Mouse (Mus musculus): ENCODE results near the gene Ppp1r18.

Ppp1r18 gene

DNA sequence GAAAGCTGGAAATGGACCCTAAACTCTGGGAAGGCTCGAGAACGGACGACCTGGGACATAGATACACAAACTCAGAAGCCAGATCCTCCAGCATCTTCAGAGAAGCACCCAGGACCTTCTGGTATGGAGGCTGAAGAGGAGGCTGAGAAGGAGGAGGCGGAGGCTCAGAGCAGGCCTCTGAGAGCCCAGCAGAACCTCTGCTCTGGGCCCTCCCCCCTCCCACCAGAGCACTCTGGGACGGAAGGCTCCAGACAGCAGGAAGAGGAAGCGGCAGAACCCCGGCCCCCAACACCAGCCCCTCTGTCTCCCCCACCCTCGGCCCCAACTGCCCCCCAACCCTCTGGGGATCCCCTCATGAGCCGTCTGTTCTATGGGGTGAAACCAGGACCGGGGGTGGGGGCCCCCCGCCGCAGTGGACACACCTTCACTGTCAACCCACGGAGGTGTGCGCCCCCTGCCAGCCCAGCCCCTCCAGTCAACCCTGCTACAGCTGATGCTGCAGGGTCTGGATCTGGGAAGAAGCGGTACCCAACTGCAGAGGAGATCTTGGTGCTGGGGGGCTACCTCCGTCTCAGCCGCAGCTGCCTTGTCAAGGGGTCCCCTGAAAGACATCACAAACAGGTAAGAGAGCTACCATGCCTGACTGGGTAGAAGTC, 2.9 kb downstream of the Ppp1r18 start:
- DNase-seq (ENCODE audit: inconsistent age in 2 of 2, low spot score in 1 of 2), result peak; percentile 45 to 74

- peak in 1 of 2 experiments; percentile 78 for DNase-seq (ENCODE audit: inconsistent age in 2 of 2, low spot score in 1 of 2)
Observed at GRCm38 (mm10) chr17:35868961-35869345, 3.6 kb downstream of the Ppp1r18 start.

DNA sequence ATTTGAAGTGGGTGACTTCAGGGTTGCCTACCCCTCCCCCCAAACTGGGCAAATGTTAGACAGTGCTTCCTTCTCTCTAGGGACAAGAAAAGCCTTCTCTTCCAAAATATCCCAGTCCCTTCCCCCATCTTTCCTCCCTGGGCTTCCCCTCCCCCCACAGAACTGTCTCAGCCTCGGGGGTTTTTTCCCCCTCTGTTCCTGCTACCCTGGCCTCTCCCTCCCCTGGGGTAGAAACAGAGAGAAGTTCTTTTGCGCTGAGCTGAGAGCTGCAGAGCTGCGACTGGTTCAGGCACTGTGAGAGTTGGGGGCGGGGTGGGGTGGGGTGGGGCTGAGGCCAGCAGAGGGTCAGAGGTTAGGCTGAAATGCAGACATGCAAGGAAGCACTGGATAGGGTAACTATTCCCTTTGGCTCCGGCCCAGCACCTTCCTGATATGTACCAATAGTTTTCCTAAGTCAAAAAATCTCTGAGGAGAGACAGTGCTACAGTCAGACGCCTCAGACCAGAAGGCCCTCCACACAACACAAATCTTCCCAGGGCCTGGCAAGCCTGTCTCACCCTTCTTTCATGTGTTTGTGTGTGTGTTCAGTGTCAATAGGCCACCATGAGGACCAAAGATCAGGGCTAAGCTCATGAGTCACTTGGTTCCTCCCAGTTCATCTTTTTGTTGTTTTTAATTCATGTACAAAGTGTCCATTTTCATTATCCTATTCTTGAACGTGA, 4.1 kb downstream of the Ppp1r18 start:
- DNase-seq (ENCODE audit: inconsistent age in 2 of 2, low spot score in 1 of 2), result peak; percentile 58 to 86

DNA sequence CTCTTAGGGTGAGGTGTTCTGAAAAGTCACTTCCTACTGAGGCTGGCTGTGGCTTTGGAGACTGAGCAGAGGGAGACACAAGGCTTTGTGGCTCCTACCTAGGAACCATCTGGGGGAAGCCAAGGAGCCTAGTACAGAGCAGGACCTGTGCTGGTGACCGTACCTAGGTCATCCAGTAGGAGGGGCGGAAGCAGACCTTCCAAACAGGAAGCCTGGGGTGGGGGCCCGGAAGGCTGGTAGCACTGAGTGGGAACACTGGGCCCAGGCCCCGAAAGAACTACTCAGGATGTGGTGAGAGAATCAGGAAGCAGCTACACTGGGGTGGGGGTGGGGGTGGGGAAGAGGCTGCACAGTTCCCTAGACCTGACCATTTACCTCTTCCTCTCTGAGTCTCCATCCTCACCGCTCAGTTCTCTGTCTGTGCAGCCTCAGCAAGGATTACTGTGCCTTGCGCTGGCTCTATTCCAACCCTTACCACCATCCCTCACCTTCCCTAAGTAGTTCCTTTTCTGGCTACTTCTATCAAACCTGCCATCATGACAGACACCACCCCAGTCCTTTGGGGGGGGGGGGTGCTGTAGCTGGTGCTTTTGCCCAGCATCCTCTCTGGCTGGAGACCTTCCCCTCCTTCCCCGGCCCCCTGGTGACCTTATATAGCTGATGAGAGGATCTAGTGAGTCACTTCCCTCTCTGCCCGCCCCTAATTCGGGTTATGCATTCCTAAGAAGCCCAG, 4.9 kb downstream of the Ppp1r18 start:
- DNase-seq (ENCODE audit: inconsistent age in 2 of 2, low spot score in 1 of 2), result peak; percentile 85 to 91

DNA sequence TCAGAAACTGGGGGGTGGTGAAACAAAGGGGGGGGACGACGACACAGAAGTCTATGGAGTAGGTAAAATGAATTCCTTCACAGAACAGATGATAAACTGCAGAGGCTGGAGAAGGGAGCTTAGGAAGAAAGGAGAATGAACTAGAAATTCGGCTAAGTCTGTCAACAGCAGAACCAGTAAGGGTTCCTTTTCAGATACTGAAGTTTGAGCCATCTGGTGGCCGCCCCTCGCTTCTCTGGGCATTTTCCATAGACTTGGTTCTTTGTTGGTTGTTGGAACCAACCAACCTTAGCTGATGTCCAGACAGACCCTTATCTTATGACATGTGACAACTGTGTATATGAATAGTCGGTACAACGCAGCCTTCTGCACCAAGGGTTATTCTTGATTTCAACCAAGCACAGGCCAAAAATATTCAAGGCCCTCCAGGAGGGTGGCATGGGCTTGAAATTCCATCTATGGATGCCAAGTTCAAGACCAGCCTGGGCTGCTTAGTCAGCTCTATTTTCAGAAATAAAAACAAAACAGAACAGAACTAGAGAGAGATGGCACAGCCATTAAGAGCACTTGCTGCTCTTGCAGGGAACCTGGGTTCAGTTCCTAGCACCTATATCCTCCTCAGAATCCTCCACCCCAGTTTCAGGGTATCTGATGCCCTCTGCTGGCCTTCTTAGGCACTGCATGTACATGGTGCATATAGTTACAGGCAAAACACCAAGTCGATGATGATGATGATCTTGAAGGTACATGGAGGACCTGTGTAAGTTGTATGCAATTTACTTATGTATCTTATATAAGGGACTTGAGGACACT, 5.7 kb downstream of the Ppp1r18 start:
- peak in 1 of 2 experiments; percentile 77 for DNase-seq (ENCODE audit: inconsistent age in 2 of 2, low spot score in 1 of 2)

DNA sequence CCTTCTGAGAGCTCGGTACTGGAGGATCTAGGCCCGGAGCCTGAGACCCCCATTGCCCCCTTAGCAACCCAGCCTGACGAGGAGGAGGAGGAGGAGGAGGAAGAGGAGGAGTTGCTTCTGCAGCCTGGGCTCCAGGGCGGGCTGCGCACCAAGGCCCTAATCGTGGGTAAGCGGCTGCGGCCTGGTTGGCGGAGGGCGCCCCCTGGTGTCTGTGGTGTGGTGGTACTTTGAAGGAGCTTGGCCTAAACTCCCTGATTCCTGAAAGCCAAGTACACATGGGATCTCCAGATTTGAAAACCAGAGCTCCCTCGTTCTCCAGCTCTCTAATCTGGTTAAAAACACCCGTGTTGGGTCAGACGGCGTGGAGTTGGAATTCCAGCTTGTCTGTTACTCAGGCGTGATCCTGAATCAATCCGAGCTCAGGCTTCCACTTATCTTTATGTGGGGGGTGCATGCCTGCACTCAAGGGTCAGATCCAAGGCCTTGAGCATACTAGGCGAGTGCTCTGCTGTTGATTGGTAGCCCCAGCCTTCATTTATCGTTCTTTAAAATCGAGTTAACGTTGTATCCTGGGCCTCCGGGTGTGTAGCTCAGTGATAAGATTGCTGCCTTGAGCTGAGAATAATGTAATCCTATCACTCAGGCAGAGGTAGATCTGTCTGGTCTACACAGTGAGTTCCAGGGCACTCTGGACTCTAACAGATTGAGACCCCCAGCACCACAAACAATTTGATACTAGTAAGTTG, 8.6 kb downstream of the Ppp1r18 start:
- DNase-seq (ENCODE audit: inconsistent age in 2 of 2, low spot score in 1 of 2), result peak; percentile 90 to 95

DNA sequence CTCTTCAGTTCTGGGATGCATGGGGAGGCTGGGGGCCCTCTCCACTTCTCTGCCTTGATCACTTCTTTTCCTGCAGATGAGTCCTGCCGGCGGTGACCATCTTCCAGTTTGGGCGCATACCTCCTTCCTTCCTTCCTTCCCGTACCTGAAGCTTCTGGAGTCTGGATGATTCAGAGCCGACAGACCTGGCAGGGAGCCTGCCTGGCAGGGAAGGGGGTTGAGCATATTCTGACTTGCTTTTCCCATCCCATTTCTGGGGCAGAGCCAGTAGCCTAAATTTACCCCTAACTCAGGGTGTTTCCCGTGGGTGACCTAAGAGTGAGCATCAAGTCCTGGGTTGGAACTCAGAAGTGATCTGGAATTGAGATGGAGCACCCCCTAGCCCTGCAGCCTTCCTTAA, 9.3 kb downstream of the Ppp1r18 start:
- peak in 1 of 2 experiments; percentile 61 for DNase-seq (ENCODE audit: inconsistent age in 2 of 2, low spot score in 1 of 2)

DNA sequence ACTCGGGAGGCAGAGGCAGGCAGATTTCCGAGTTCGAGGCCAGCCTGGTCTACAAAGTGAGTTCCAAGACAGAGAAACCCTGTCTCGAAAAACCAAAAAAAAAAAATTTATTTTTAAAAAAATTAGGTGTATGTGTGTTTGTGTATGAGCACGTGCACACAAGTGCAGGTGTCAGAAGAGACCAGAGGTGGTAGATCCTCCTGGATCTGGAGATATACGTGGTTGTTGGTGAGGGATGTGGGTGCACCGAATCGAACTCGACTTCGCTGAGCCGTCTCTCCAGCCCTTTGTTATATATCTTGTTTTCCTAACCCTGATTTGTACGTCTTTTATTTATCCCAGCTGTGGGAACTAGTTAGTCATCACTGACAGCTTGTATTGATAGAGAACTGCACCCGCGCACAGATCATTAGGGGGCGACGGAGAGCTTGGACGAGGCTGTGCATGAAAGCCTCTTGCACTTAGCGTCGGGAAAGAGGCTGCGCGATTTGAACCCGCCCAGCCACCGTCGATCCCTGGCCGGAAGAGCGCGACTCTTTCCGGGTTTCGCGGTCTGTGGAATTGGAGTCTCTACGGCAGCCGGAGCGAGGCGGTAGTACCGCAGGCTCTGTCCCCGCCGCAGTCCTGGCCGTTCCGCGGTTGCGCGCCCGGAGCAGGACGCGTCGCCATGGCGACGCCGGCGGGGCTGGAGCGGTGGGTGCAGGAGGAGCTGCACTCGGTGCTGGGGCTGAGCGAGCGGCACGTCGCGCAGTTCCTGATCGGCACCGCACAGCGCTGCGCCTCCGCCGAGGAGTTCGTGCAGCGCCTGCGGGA, 14.1 kb downstream of the Ppp1r18 start, which contains the start of gene Dhx16:
Gene Dhx16, plus strand, starts transcription at position 575 of the 813 bp plus-strand sequence.
- DNase-seq (ENCODE audit: inconsistent age in 2 of 2, low spot score in 1 of 2), result peak; percentile 94 to 98

- no peak for DNase-seq (ENCODE audit: inconsistent age in 2 of 2, low spot score in 1 of 2)
Observed at GRCm38 (mm10) chr17:35882924-35883323, 17.5 kb downstream of the Ppp1r18 start.

- DNase-seq (ENCODE audit: inconsistent age in 2 of 2, low spot score in 1 of 2), result no peak
Observed at GRCm38 (mm10) chr17:35883777-35884176, 18.4 kb downstream of the Ppp1r18 start.

DNA sequence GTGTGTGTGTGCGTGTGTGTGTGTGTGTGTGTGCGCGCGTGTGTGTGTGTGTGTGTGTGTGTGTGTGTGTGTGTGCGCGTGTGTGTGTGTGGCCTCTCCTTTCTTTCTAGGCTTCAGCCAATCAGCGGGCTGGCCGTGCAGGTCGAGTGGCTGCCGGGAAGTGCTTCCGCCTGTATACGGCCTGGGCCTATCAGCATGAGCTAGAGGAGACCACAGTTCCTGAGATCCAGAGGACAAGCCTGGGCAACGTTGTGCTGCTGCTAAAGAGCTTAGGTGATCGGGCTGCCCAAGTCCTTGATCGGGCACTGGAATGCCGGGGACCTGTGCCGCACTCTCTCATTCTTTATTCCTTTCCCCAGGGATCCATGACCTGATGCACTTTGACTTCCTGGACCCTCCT, 22.3 kb downstream of the Ppp1r18 start:
- no peak for DNase-seq (ENCODE audit: inconsistent age in 2 of 2, low spot score in 1 of 2)

DNA sequence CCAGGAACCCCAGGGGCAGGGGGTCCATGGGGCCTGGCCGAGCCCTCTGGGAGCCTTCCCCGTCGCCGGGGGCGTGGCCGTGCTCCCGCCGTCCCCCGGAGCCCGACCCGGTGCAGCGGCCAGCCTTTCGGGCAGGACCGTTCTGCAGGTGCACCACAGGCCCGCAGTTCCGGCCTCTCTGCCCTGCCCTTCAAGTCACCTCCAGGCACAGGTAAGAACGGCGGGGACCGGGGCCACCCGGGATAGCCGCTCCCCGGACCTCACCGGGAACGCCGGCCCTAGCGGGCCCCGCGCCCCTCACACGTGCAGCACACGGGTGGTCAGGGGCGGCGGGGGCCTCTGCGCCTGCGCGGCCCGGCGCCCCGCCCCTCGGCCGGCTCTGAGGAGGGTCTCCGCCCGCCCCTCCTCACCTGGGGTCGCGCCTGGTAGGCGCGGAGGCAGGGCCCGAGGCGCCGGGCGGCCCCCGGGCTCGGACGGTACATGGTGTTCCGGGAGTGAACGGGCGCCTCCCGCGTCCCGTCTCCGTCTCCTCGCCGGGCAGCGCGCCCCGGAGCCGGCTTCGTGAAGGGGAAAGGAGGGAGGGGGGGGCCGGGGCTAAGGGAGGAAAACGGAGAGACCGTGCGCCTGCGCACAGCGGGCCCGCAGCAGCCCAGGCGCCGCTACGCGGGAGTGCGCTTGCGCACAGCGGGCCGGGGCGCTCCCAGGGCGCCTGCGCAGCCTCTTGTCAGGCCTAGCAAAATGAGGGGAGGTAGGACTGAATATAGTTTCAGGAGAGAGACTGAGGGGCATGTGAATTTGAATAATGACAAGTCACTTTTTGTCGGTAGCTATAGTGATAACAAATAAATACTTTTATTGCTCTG, 31.6 kb downstream of the Ppp1r18 start, which contains the start of gene 2310061I04Rik:
Gene 2310061I04Rik, minus strand, starts transcription at position 651 of the 863 bp plus-strand sequence.
- peak; percentile 95 to 97 for DNase-seq (ENCODE audit: inconsistent age in 2 of 2, low spot score in 1 of 2)

DNA sequence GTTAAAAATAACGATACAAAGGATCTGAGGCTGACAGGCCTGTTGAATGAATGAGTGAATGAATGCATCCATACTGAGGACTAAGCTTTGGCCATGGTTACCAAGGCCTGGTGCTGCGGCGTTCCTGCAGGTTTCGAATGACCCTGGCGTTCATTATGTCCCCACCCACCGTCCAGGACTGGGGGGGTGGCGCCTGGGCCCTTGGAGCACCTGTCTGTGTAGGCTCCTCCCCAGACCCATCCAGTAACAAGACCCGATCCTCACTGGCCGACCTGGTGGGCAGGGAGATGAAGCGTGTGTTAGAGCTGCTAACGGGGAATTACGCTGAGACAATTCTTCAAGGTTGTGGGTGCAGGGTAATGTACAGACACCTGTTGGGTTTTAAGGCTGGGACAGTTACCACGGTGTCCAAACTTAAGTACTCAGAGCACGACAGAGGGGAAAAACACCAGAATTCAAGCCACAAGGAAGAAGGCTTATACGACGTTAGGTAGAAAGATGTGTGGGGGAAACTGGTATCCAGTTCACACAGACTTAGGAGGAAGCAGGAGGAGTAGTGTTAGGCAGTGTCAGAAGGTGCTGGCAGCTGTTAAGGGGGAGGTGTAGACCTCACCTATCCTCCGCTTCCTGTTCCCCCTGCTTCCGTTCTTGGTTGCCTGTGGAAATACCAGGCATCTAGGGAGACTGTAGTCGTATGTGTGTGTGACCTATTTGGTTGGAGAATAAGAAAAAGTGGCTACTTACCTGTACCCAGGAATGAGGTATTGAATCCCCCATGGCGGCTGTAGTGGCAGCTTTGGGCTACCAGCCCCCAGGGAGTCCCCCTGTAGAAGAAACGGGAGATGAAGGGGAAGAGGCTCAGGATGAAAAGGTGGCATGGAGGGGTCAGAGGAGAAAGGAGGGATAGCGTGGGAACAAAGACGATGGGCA, 32.5 kb downstream of the Ppp1r18 start:
- no peak for DNase-seq (ENCODE audit: inconsistent age in 2 of 2, low spot score in 1 of 2)

DNA sequence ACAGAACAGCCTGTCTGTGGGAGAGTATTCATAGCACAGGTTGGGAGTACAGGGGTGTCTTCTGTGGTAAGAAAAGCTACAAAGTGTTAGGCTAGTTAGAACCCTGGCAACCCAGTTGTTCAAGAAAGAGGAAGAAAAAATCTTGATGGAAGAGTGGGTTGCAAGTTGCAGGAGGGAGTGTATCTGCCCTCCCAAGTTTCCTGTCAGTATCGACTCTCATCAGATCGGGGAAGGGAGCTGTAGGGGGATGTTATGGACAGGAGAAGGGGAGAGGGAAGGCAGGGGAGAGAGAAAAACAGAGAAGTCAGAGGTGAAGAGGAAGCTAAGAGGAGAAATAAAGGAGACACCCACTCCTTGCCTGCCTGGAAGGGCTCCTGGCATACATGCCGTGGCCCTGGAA, 35.2 kb downstream of the Ppp1r18 start:
- no peak for DNase-seq (ENCODE audit: inconsistent age in 2 of 2, low spot score in 1 of 2)

DNA sequence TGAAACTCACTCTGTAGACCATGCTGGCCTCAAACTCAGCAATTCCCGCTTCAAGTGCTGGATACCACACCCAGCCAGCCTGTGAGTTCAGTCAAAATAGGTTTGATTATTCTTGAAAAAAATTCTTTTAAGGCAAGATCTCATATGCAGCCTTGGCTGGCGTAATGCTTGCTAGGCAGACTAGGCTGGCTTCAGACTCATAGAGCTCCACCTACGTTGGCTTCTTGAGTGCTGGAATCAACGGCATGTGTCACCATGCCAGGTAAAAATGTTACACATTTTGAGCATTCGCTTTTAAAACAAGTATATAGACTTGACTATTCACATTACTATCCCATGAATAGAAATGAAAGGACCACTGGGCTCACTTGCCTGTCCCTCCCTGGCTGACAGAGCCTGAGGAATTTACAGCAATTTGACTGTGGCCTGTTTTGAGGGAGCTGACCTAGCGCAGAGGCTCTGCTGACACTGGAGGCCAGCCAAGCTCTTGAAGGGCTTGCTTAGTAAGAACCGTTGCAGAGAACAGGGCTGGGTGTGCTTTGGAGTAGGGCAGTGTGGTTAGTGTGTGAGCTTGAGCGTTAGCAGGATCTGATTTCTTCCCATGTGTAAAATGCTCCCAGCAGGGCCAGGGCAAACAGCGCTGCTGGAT, 38.1 kb downstream of the Ppp1r18 start:
- no peak for DNase-seq (ENCODE audit: inconsistent age in 2 of 2, low spot score in 1 of 2)

DNA sequence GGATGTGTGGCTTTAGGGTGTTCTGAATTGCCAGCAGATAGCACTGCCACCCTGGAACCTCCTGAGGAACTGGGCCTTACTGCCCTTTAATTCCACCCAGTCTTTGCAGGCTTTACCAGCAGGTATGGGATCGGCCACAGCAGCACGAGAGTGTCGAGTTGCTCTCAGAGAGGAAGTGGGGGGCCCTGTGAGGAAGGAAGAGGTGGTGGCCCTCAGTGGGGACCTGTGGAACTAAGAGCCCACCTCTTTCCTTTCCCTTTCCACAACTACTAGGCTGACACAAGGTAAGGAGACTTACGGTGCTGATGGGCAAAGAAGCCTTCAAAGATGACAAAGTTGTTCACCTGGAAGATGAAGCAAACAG, 38.6 kb downstream of the Ppp1r18 start:
- no peak for DNase-seq (ENCODE audit: inconsistent age in 2 of 2, low spot score in 1 of 2)

DNA sequence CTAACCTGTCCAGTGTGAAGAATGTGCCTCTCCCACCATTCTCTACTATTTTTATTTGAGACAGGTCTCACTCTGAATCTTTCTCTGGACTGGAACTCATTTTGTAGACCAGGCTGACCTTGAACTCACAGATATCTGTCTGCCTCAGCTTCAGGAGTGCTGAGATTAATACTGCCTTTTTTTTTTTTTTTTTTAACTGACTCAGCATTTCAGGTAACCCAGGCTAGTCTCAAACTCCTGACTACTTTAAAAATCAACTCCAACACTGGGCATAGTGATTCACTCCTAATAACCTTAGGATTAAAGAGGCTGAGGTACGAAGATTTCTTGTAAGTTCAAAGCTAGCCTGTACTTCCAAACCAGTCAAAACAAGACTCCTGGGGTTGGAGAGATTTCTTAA, 40.2 kb downstream of the Ppp1r18 start:
- no peak for DNase-seq (ENCODE audit: inconsistent age in 2 of 2, low spot score in 1 of 2)

All from adrenal gland, adult (tissue).